Mouse (Mus musculus) brain, embryonic 14.5 days (tissue): ENCODE measurements around the gene Mucl3.

Source experiments
- CTCF ChIP-seq: fragments of 200-500 bp; IDR thresholded peaks from 2 replicates; pipeline ENCODE4 v1.5.1; 2012; ENCODE audit warnings: inconsistent platforms, mild to moderate bottlenecking, moderate library complexity, borderline replicate concordance; ENCODE audit not compliant: insufficient read depth, insufficient read length; ENCODE audit errors: extremely low read depth
- POLR2A ChIP-seq: fragments of 200-500 bp; IDR thresholded peaks from 2 replicates; pipeline ENCODE4 v1.6.1; 2012; ENCODE audit warnings: mild to moderate bottlenecking, inconsistent platforms, borderline replicate concordance; ENCODE audit not compliant: poor library complexity, insufficient read depth, insufficient read length, severe bottlenecking; ENCODE audit errors: extremely low read depth

DNA sequence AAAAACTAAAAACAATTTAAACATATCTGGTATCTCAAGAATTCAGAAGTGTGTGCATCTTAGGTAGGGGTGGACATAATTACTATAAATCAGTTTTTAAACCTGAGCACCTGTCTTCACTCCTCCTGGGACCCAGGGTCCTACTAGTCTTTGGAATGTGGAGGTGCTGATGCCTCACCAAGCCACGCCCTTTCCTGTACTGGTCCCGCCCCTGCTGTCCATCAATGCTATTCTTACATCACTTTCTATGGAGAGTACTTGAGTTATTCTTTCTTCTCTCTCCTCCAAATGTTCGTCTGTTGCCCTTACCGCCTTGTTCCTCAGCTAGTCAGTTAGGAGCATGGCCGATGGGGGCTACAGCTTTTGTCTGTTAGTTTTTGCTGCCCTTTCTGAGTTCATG, 7.1 kb downstream of the Mucl3 start:
- no peak for TF ChIP-seq CTCF
- no peak for TF ChIP-seq POLR2A
